Mouse (Mus musculus): ENCODE data around the gene Espl1.

GRCm38 (mm10) chr15:102316263-102316662 is 20.2 kb downstream of the Espl1 start:
- peak; percentile 84; the same call in 1 of the 2 replicates for TF ChIP-seq CTCF (IDR thresholded peaks at IDR 0.05; ENCODE audit: extremely low read depth, insufficient read depth, insufficient read length, insufficient replicate concordance)
- TF ChIP-seq POLR2A (IDR thresholded peaks at IDR 0.05; ENCODE audit: low read depth, low read length) = no peak
